Mouse (Mus musculus): ENCODE measurements around the gene Cldn15. TPM values are rescaled to one million over a fixed set of nuclear protein-coding genes. Genes with fewer than 3 reads are reported as not detected.

Gene Cldn15
- total RNA-seq, 2 experiments from 2014 or later, result 57.8 to 84.0 TPM

Other genes starting within 250 kb of the Cldn15 start
- not detected in 2 replicates for gene Col26a1, start 83.4 kb upstream of the Cldn15 start, total RNA-seq (2014; fragmentation: Nextera tagmentation)
- gene Col26a1, start 83.4 kb upstream of the Cldn15 start, total RNA-seq (2017), result not detected in 2 replicates
- gene Ift22, start 58.5 kb upstream of the Cldn15 start, total RNA-seq (2014; fragmentation: Nextera tagmentation), result 35.5 and 47.4 TPM in 2 replicates
- gene Ift22, start 58.5 kb upstream of the Cldn15 start, total RNA-seq (2017), result 17.5 and 19.4 TPM in 2 replicates
- gene Fis1, start 13.3 kb upstream of the Cldn15 start, total RNA-seq (2014; fragmentation: Nextera tagmentation), result 201 and 270 TPM in 2 replicates
- 106 and 127 TPM in 2 replicates for gene Fis1, start 13.3 kb upstream of the Cldn15 start, total RNA-seq (2017)
- gene Plod3, start 20.4 kb downstream of the Cldn15 start, total RNA-seq (2014; fragmentation: Nextera tagmentation), result 122 and 139 TPM in 2 replicates
- gene Plod3, start 20.4 kb downstream of the Cldn15 start, total RNA-seq (2017), result 158 and 177 TPM in 2 replicates
- gene Znhit1, start 21.4 kb downstream of the Cldn15 start, total RNA-seq (2014; fragmentation: Nextera tagmentation), result 99.5 and 121 TPM in 2 replicates
- 49.7 and 80.0 TPM in 2 replicates for gene Znhit1, start 21.4 kb downstream of the Cldn15 start, total RNA-seq (2017)
- not detected in 2 replicates for gene Vgf, start 59.8 kb downstream of the Cldn15 start, total RNA-seq (2014; fragmentation: Nextera tagmentation)
- gene Vgf, start 59.8 kb downstream of the Cldn15 start, total RNA-seq (2017), result not detected in 2 replicates
- gene Ap1s1, start 79.5 kb downstream of the Cldn15 start, total RNA-seq (2014; fragmentation: Nextera tagmentation), result 84.9 and 95.5 TPM in 2 replicates
- 83.1 and 86.9 TPM in 2 replicates for gene Ap1s1, start 79.5 kb downstream of the Cldn15 start, total RNA-seq (2017)
- not detected in 2 replicates for gene Serpine1, start 105.7 kb downstream of the Cldn15 start, total RNA-seq (2014; fragmentation: Nextera tagmentation)
- not detected in 2 replicates for gene Serpine1, start 105.7 kb downstream of the Cldn15 start, total RNA-seq (2017)
- 24.2 and 28.4 TPM in 2 replicates for gene Trim56, start 149.6 kb downstream of the Cldn15 start, total RNA-seq (2014; fragmentation: Nextera tagmentation)
- 26.0 and 26.9 TPM in 2 replicates for gene Trim56, start 149.6 kb downstream of the Cldn15 start, total RNA-seq (2017)
- gene Muc3, start 182.7 kb downstream of the Cldn15 start, total RNA-seq (2014; fragmentation: Nextera tagmentation), result not detected in 2 replicates
- gene Muc3, start 182.7 kb downstream of the Cldn15 start, total RNA-seq (2017), result not detected in 2 replicates
- gene Muc3a, start 245.8 kb downstream of the Cldn15 start, total RNA-seq (2014; fragmentation: Nextera tagmentation), result 0.19 and 0.80 TPM in 2 replicates
- not detected in 2 replicates for gene Muc3a, start 245.8 kb downstream of the Cldn15 start, total RNA-seq (2017)

Data from granulocyte monocyte progenitor cell, adult 5-6 weeks (primary cell).